Mouse (Mus musculus) embryo, embryonic 9.5 days (tissue): ENCODE results near the gene Hes5.

Experiments used
- DNase-seq: peaks from one replicate; pipeline ENCODE4 v3.0.0-alpha.2; 2017; ENCODE audit errors: extremely low spot score

Gene Hes5

DNA sequence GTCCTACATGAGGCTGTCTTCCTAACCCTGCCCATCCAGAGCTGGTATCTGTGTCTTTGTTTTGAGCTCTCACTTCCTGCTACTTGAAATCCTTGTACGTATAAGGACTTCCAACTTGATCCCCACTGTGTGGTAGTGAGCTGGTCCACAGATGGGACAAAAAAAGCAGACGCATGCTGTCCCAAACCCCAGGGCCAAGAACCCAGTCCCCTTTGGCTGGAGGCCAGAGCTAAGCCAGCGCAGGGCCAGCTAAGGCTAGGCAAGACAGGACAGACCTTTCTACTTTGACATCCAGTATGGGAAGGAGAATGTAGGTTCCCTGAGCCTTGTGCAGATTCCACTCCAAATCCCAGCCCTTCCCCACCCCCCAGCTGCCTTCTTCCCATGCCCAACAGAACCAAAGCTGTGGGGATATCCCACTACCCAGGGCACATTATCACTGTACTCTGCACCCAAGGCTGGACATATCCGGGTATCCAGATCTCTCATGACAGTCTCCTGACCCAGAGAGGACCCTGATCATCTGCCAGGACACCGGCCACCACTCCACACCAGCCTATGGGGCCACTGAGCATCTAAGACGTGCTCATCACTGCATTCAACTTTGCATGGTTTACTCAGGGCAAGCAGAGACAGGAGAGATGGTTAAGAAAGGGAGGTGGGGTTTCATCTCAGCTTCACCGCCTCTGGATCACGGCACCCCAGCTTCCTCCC is 50.7 kb downstream of the Hes5 start:
- DNase-seq, result no peak
